Mouse (Mus musculus) cerebellum, adult 2 months (tissue): ENCODE results near the gene Spsb4.

Experiments used
- CTCF ChIP-seq: fragments of 200-500 bp; IDR thresholded peaks from 2 replicates; pipeline ENCODE4 v1.5.1; 2011; ENCODE audit warnings: low read depth, mild to moderate bottlenecking, control low read depth, low read length, moderate library complexity, borderline replicate concordance; ENCODE audit not compliant: insufficient read depth
- POLR2A ChIP-seq: fragments of 200-500 bp; IDR thresholded peaks from 2 replicates; pipeline ENCODE4 v1.6.1; 2011; ENCODE audit warnings: low read length, control low read depth, borderline replicate concordance; ENCODE audit not compliant: insufficient read depth

- TF ChIP-seq CTCF (no peak), POLR2A (no peak)
These were observed 122.0 kb downstream of the Spsb4 start for GRCm38 (mm10) chr9:96896690-96897089.
